Mouse (Mus musculus) hindbrain, embryonic 16.5 days (tissue): ENCODE results near the gene Hmgcr. TPM values are rescaled to one million over a fixed set of nuclear protein-coding genes. Genes with fewer than 3 reads are reported as not detected.

Source experiments
- polyA plus RNA-seq: library from polyadenylated mRNA; unstranded; fragments of >200 nt; fragmentation: Nextera tagmentation; extraction: Ambion mirVana; gene quantifications from 2 replicates; pipeline ENCODE4 v1.2.1, GENCODE M21; 2015

Gene Hmgcr
- polyA plus RNA-seq, 1 experiment from 2014 or later, result 160 TPM

Other genes with a start within 250 kb of the Hmgcr start
- 0.55 TPM in 1 of 2 replicates, not detected in the other for gene Ankdd1b, start 199.7 kb downstream of the Hmgcr start, polyA plus RNA-seq
- gene Gm17622, start 180.2 kb downstream of the Hmgcr start, polyA plus RNA-seq, result not detected in 2 replicates
- 7.4 and 7.9 TPM in 2 replicates for gene Polk, start 128.4 kb downstream of the Hmgcr start, polyA plus RNA-seq
- 7.5 and 7.6 TPM in 2 replicates for gene Col4a3bp, start 128.3 kb downstream of the Hmgcr start, polyA plus RNA-seq
- 0.03 TPM in 1 of 2 replicates, not detected in the other for gene Ankrd31, start 77.3 kb upstream of the Hmgcr start, polyA plus RNA-seq